Mouse (Mus musculus) gastrocnemius, adult 2 months (tissue): ENCODE data around the gene Lct. TPM values are rescaled to one million over a fixed set of nuclear protein-coding genes. Genes with fewer than 3 reads are reported as not detected.
A peak's percentile ranks its signal among the peaks of the same experiment; 100 is the strongest.
"Not testable (repeated sequence)": the region's sequence is repeated elsewhere in the genome, so short reads cannot be mapped to it uniquely, and the experiment has no call there.

Source experiments
- DNase-seq: peaks from one replicate; pipeline ENCODE4 v3.0.0; 2022
- H3K27ac ChIP-seq: fragments of 200-600 bp; 2 replicates; pipeline ENCODE4 v1.8.1; 2022; ENCODE audit warnings: mild to moderate bottlenecking
- H3K4me3 ChIP-seq: fragments of 200-600 bp; 2 replicates; pipeline ENCODE4 v1.8.1; 2022; ENCODE audit warnings: mild to moderate bottlenecking, moderate library complexity
- CTCF ChIP-seq: fragments of 200-600 bp; IDR thresholded peaks from 2 replicates; pipeline ENCODE4 v1.8.1; 2022; ENCODE audit warnings: antibody characterized with exemption, mild to moderate bottlenecking, moderate library complexity
- intact Hi-C: fragments of 180-260 bp; cut with DNase I; formaldehyde crosslinking; loops from one replicate; pipeline ENCODE4 v1.15.1; 2025
- total RNA-seq, 2 experiments: library from RNA; stranded (reverse); gene quantifications; 2 replicates each; pipeline ENCODE4 v1.2.3; 2021

Lct gene
- total RNA-seq, 2 experiments from 2014 or later: not detected

DNA sequence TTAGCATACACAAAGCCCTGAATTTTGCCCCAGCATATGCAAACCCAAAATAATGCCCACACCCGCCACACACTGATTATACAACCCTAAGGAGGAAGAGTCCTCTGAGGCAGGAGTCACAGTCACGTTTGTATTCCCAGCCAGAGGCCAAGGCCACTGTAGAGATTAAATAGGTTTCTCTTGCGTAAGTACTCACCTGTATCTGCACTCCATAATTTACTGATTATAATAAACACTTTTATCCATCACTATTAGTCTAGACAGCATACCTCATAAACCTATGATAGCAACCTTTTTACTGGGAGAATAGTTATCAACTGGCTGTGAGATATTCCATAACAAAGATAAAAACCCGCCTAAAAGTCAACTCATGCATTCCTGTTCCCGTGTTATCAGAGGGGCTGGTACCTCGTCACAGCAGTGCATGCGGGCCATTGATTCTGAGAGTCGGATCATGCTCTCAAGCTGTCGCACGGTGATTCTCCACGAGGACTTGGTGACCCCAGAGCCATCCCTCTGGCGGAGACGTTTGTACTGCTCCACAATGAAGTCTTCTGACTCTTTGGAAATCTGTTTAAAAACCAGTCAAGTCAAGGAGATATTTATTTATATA, 9.7 kb upstream of the Lct start:
- H3K4me3 ChIP-seq: no peak overlapping the region
- no peak overlapping the region for H3K27ac ChIP-seq
- no peak for DNase-seq
- no peak for TF ChIP-seq CTCF
- intact Hi-C loops: no loop called here

DNA sequence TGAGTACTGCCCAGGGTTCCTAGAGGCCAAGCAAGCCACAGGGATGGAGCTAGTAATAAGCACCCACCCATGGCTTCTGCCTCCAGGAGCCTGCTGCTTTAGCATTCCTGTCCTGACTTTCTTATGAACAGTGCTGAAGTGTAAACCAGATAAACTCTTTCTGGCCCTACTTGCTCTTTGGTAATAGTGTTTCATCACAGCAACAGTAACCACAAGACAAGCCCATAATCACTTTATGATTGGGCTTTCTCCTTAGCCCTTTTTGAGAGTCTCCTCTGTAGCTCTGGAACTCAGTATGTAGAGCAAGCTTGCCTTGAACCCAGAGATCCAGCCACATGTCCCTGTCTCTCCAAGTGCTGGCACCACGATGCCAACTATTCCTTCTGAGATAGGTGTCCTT, 2.2 kb upstream of the Lct start:
- Histone ChIP-seq H3K4me3 (no peak overlapping the region), H3K27ac (no peak overlapping the region)
- no peak for TF ChIP-seq CTCF
- DNase-seq: no peak
- intact Hi-C loops: no loop called here

DNA sequence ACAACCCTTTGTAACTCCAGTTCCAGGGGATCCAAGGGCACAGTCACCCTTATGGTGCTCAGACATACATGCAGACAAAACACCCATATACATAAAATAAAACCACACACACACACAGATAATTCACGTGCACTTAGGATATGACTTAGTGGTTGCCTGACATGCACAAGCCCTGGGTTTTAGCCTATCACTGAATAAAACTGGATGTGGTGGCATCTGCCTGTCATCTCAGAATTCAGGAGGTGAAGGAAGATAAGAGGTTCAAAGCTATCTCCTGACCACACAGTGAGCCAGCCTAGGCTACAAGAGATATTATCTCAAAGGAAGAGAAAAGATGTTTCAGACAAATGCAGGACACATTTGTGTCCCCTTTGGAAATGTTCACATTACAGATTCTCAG, 953 bp downstream of the Lct start:
- DNase-seq: no peak
- Histone ChIP-seq H3K4me3 (no peak overlapping the region), H3K27ac (no peak overlapping the region)
- intact Hi-C loops: no loop called here
- TF ChIP-seq CTCF: no peak

DNA sequence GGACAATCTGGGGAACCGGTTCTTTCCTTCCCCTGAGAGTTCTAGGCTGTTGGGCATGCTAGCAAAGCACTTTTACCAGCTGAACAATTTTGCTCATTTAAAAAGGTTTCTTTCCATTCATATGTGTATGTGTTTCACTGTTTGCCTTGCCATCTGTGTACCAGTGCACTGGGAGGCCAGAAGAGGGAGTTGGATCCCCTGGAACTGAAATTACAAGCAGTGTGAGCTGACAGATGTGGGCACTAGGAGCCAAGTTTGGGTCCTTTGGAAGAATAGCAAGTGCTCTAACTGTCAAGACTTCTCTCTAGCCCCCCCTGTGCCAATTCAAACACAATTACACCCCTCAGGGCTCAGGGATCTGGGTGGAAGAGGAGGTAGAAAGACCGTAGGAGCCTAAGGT, 3.3 kb downstream of the Lct start:
- no peak for DNase-seq
- intact Hi-C loops: no loop called here
- Histone ChIP-seq H3K4me3 (no peak overlapping the region), H3K27ac (no peak overlapping the region)
- TF ChIP-seq CTCF: no peak

DNA sequence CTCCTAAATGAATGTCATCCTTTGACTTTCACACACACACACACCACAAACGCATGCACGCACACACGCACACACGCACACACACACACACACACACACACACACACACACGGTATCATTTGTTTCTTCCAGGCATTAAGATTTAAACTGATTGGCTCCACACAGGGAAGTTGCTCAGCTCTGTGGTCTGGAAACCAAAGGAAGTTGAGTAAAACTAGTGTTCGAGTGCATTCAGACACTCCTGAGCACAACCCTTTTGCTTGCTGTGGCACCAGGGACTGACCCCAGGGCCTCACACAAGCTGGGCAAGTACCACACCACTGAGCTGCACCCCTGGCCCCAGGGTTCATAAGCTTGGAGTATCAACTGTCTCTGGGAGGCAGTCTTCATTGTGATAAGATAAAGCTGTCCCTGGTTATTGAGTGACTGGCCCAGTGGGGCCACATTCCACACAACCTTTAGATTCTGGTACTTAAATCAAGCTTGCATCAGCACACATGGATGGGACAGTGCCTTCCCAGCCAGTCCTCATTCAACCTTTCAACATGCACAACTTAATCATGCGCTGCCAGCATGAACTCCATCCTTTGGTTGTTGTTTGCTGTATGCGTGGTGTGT, 5.0 kb downstream of the Lct start:
- intact Hi-C loops: no loop called here
- Histone ChIP-seq H3K27ac (no peak overlapping the region), H3K4me3 (no peak overlapping the region)
- no peak for DNase-seq
- TF ChIP-seq CTCF: no peak

DNA sequence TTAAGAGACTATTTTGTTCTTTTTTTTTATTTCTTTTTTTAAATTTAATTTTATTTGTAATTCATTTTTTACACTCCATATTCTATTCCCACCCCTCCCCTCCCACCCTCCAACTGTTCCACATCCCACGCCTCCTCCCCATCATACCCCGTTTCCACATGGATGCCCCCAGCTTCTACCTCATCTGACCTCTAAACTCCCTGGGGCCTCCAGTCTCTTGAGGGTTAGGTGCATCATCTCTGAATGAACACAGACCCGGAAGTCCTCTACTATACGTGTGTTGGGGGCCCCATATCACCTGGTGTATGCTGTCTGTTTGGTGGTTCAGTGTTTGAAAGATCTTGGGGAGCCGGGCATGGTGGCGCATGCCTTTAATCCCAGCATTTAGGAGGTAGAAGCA, 8.9 kb downstream of the Lct start:
- H3K4me3 ChIP-seq, DNase-seq, H3K27ac ChIP-seq, intact Hi-C loops: not testable (repeated sequence)

DNA sequence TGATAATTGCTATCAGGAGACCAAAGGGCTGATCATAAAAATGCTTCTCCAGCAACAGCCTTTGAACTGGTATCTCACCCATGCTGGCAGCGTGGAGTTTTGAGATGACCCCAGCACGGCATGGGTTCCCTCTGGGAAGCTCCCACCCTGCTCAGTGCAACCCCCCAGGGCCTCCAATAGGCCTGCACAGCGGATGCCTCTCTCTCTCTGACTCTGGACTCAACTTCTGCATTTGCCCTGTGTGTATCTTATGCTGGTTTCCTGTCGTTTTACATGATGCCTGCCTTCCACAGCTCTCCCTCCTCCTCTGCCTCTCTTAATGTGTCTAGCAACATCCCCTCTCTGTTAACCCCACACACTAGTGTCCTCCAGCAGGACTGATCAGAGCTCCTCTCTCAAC, 13.5 kb downstream of the Lct start:
- Histone ChIP-seq H3K27ac (no peak overlapping the region), H3K4me3 (no peak overlapping the region)
- no peak for DNase-seq
- intact Hi-C loops: no loop called here
- no peak for TF ChIP-seq CTCF

DNA sequence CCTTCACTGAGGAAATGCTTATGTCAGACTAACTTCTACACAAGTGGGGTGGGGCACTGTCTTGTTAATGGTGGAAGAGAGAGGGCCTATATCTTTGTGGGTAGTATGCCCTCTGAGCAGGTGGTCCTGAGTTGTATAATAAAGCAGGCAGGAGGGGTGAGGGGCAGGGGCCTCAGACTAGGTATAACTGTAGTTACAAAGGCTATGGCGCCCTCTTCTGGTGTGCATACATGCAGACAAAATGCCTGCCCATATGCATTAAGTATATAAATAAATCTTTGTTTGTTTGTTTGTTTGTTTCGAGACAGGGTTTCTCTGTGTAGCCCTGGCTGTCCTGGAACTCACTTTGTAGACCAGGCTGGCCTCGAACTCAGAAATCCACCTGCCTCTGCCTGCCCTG, 19.1 kb downstream of the Lct start:
- H3K4me3 ChIP-seq: no peak overlapping the region
- TF ChIP-seq CTCF: peak; percentile 24; the same call in 1 of the 2 replicates
- intact Hi-C loops: no loop called here
- no peak overlapping the region for H3K27ac ChIP-seq
- DNase-seq: no peak

DNA sequence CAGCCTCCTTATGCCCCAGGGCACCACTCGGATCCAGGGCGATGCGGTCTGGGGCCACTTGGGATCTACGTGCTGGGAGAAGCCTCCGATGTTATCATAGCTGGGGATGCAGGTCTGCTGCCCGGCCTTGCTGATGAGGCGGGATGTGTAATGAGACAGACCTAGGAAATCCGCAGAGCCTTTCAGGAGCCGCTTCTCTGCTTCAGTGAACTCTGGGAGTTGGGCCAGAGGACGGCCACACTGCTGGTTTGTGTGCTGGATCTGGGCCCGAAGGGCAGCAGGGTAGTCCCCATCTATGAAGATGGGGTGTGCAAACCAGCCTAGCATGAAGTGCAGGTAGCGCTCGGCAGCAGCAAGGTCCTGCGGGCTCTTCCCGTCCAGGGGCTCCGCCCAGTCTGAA, 24.2 kb downstream of the Lct start:
- Histone ChIP-seq H3K4me3 (no peak overlapping the region), H3K27ac (no peak overlapping the region)
- intact Hi-C loops: no loop called here
- no peak for DNase-seq
- no peak for TF ChIP-seq CTCF

DNA sequence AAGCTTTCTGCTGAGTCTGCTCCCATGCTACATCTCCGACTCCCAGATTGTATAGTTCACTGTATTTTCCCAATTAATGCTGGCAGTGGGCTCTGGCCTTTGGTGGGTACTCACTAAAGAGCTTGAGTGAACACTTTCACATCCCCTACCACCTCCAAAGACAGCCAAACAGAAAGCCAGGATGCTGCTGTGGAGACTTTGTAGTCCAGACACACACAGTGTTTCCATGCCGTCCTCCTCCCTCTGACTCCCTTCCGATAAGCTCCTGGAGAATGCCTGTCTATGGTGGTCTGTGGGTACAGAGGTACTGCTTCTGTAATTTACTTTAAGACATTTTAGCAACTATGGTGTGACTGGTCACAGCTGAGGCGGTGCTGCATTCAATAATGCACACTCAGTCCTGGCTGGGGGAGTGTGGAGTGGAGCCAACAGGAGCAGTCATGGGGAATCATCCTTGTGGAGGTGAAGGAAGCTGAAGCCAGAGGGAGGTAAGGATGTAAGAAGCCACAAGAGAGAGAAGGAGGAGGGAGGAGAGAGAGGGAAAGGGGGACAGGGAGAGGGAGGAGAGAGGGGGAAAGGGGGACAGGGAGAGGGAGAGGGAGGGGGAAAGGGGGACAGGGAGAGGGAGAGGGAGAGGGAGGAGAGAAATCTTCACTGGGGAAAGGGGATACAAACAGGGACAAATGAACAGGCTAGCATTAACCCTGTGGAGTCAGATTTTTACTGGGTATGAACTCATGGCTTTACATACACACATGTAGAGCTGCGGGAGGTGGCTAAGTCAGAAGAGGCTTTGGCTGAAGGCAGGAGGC, 32.2 kb downstream of the Lct start:
- intact Hi-C loops: no loop called here
- Histone ChIP-seq H3K4me3 (no peak overlapping the region), H3K27ac (no peak overlapping the region)
- TF ChIP-seq CTCF: no peak
- no peak for DNase-seq

DNA sequence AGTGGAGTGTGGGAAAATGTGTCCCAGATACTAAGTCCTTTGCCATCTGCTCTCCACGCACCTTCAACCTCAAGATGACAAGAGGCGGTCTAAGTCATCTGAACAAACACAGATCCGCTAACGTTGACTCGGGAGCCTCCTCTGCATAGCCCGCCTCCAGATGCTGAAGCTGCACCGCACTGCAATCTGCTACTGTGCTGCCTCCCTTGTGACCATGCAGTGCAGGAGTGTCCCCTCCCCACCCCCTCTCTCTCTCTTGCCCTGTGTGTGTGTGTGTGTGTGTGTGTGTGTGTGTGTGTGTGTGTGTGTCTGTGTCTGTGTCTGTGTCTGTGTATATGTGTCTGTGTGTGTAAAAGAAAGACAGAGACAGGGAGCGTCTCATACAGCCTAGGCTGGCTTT, 32.8 kb downstream of the Lct start:
- Histone ChIP-seq H3K27ac (no peak overlapping the region), H3K4me3 (no peak overlapping the region)
- TF ChIP-seq CTCF: no peak
- intact Hi-C loops: no loop called here
- no peak for DNase-seq

DNA sequence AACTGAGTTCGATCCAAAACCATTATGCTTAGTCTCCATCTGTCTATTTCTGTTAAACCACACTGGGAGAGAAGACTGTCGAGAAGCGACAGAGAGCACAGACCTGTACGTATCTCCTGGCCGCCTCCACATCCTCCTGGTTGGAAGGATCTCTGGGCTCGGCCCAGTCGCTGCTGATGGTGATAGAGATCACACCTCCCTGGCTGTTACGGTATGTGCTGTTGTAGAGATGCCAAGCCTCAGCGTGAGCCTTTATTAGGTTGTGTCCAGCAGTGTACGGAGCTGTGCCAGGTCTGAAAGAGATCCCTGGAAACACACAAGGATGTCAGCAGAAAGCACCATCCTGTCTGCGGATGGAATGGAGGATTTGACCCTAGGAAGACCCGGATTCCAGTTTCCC, 34.6 kb downstream of the Lct start:
- DNase-seq: no peak
- intact Hi-C loops: no loop called here
- Histone ChIP-seq H3K27ac (no peak overlapping the region), H3K4me3 (no peak overlapping the region)
- TF ChIP-seq CTCF: no peak

DNA sequence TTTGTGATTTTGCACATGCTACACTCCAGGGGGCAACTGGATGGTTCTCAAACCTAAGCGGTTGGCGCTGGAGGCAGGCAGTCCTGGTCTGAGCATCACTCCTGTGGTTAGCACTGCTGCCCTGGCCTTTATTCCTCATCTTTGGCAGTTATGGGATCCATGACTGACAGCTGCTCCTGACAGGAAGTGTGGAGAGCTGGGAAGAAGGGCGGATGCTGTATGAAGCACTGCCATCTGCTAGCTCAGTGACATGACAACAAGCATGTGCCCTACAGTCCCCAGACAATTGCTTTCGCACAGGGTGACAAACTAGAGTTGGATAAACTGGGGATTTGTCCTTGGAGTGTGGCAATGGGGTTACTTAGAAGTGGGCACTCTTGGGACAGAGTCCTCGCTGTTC, 37.8 kb downstream of the Lct start:
- Histone ChIP-seq H3K27ac (no peak overlapping the region), H3K4me3 (no peak overlapping the region)
- TF ChIP-seq CTCF: no peak
- no peak for DNase-seq
- intact Hi-C loops: no loop called here

DNA sequence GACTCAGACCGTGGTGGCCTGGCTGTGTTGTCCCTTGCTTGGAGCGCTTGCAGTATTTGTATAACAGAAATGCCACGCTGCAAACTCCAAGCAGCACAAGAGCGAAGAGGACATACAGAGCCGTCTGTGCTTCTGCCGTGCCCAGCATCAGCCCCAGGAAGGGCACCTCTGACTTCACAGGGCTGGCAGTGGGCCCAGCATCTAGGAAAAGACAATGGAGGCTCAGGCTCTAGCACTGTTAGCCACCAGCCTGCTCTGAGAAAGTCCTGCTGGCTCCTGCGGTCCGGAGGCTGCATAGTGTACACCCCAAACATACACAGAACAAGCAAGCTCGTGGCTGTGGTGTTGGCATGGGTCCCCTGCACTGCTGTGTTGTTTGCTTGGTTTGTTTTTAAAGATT, 43.0 kb downstream of the Lct start:
- intact Hi-C loops: no loop called here
- H3K27ac ChIP-seq: no peak overlapping the region
- no peak overlapping the region for H3K4me3 ChIP-seq
- no peak for DNase-seq
- no peak for TF ChIP-seq CTCF
